Mouse (Mus musculus) embryonic fibroblast, embryonic 13.5 days (primary cell): ENCODE measurements around the gene Tmco4.

Source experiments
- CTCF ChIP-seq: IDR thresholded peaks from 2 replicates; pipeline ENCODE4 v1.5.1; 2011; ENCODE audit warnings: mild to moderate bottlenecking, control low read depth, low read length, moderate library complexity, borderline replicate concordance; ENCODE audit not compliant: insufficient read depth
- POLR2A ChIP-seq: IDR thresholded peaks from 2 replicates; pipeline ENCODE4 v1.6.1; 2011; ENCODE audit warnings: low read depth, mild to moderate bottlenecking, control low read depth, low read length, moderate library complexity

DNA sequence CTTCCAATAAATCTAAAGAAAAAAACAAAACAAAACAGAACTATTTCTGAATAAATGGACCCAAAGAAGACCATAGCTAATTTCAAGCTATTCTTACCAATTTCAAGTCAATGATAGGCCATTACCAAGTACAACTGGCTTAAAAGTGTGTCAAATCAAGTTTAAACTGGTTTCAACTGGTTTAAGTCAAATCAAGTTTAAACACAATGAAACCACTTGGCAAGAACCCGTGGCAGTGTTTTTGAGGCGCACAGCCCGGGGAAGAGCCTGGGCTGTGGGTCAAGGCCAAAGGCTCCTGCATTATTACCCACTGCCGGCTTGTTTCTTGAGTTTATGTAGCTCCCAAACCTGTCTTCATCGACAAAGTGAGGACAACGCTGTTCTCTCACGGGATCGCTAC is 127.6 kb downstream of the Tmco4 start:
- TF ChIP-seq CTCF = no peak
- no peak for TF ChIP-seq POLR2A
